Mouse (Mus musculus) c-Kit-positive CD71-negative TER-119-negative erythroid progenitor cells, embryonic 14.5 days (primary cell): Measurements from ENCODE around the gene Fos.

Experiments
- DNase-seq: peaks from one replicate; pipeline ENCODE4 v3.0.0-alpha.2; 2013; ENCODE audit warnings: low read depth

Gene Fos

GRCm38 (mm10) chr12:85473481-85474297, at the start of gene Fos:
Gene Fos, plus strand, starts transcription at chr12:85473890.
- peak; percentile 93 for DNase-seq

- DNase-seq, result no peak
Observed at GRCm38 (mm10) chr12:85425721-85426120, 48.0 kb upstream of the Fos start.

GRCm38 (mm10) chr12:85426126-85426525, 47.6 kb upstream of the Fos start:
- DNase-seq, result no peak

- no peak for DNase-seq
Observed at GRCm38 (mm10) chr12:85427802-85428201, 45.9 kb upstream of the Fos start.

GRCm38 (mm10) chr12:85429999-85430398, 43.7 kb upstream of the Fos start:
- DNase-seq, result no peak

- DNase-seq, result no peak
Observed at GRCm38 (mm10) chr12:85430434-85430833, 43.3 kb upstream of the Fos start.

GRCm38 (mm10) chr12:85433850-85434249, 39.8 kb upstream of the Fos start:
- no peak for DNase-seq

- DNase-seq, result no peak
Observed at GRCm38 (mm10) chr12:85434526-85434925, 39.2 kb upstream of the Fos start.

- no peak for DNase-seq
Observed at GRCm38 (mm10) chr12:85436021-85436621, 37.6 kb upstream of the Fos start.

GRCm38 (mm10) chr12:85437172-85437876, 36.4 kb upstream of the Fos start:
- DNase-seq, result no peak

GRCm38 (mm10) chr12:85443456-85443855, 30.2 kb upstream of the Fos start:
- no peak for DNase-seq

- no peak for DNase-seq
Observed at GRCm38 (mm10) chr12:85444646-85445045, 29.0 kb upstream of the Fos start.

GRCm38 (mm10) chr12:85447009-85447408, 26.7 kb upstream of the Fos start:
- no peak for DNase-seq

GRCm38 (mm10) chr12:85447490-85447889, 26.2 kb upstream of the Fos start:
- no peak for DNase-seq

- no peak for DNase-seq
Observed at GRCm38 (mm10) chr12:85449478-85449877, 24.2 kb upstream of the Fos start.

GRCm38 (mm10) chr12:85451693-85452491, 21.8 kb upstream of the Fos start:
- DNase-seq, result no peak

GRCm38 (mm10) chr12:85455065-85456058, 18.3 kb upstream of the Fos start:
- peak; percentile 98 for DNase-seq

- no peak for DNase-seq
Observed at GRCm38 (mm10) chr12:85456276-85456675, 17.4 kb upstream of the Fos start.

GRCm38 (mm10) chr12:85456966-85457505, 16.7 kb upstream of the Fos start:
- no peak for DNase-seq

GRCm38 (mm10) chr12:85459820-85460219, 13.9 kb upstream of the Fos start:
- no peak for DNase-seq
